Mouse (Mus musculus) heart, embryonic 16.5 days (tissue): ENCODE data around the gene Tmem233. TPM values are rescaled to one million over a fixed set of nuclear protein-coding genes. Genes with fewer than 3 reads are reported as not detected.

Experiments
- ATAC-seq: fragments of 200-750 bp; cut with Nextera tagmentation; replicated peaks from 2 replicates; pipeline ENCODE4 v1.8.0; 2017; ENCODE audit warnings: moderate number of reproducible peaks; ENCODE audit not compliant: insufficient read depth, low FRiP score; ENCODE audit errors: extremely low read depth
- H3K27ac ChIP-seq: fragments of 300-500 bp; sonication (generic); 2 replicates; pipeline ENCODE4 v1.5.1; 2014; ENCODE audit warnings: mild to moderate bottlenecking, low read length, control low read depth, moderate library complexity
- H3K27me3 ChIP-seq: fragments of 300-500 bp; sonication (generic); 2 replicates; pipeline ENCODE4 v1.6.1; 2014; ENCODE audit warnings: low read length, mixed read lengths; ENCODE audit not compliant: control insufficient read depth, insufficient read depth
- H3K36me3 ChIP-seq: fragments of 300-500 bp; sonication (generic); 2 replicates; pipeline ENCODE4 v1.6.1; 2014; ENCODE audit not compliant: control insufficient read depth, insufficient read depth
- H3K4me1 ChIP-seq: fragments of 300-500 bp; sonication (generic); 2 replicates; pipeline ENCODE4 v1.6.1; 2014; ENCODE audit warnings: low read length, mixed read lengths; ENCODE audit not compliant: control insufficient read depth, insufficient read depth
- H3K4me2 ChIP-seq: fragments of 300-500 bp; sonication (generic); 2 replicates; pipeline ENCODE4 v1.6.1; 2014; ENCODE audit warnings: low read depth, mild to moderate bottlenecking, control low read depth, low read length
- H3K4me3 ChIP-seq: fragments of 300-500 bp; sonication (generic); 2 replicates; pipeline ENCODE4 v1.5.1; 2014; ENCODE audit warnings: mild to moderate bottlenecking, control low read depth, low read length
- H3K9ac ChIP-seq: fragments of 300-500 bp; sonication (generic); 2 replicates; pipeline ENCODE4 v1.6.1; 2014; ENCODE audit warnings: low read length, control low read depth
- H3K9me3 ChIP-seq: fragments of 300-500 bp; sonication (generic); replicated peaks from 2 replicates; pipeline ENCODE4 v1.6.1; 2016; ENCODE audit warnings: low read length; ENCODE audit not compliant: control insufficient read depth
- WGBS: fragments of 180-500 bp; shearing (Covaris S2); extraction: QIAGEN DNeasy Blood & Tissue Kit; methylation state at CpG from one replicate; pipeline ENCODE4 v1.1.7; 2014; 5-methylcytosine and 5-hydroxymethylcytosine counted together
- polyA plus RNA-seq: library from polyadenylated mRNA; unstranded; fragments of >200 nt; fragmentation: Nextera tagmentation; extraction: Ambion mirVana; gene quantifications from 2 replicates; pipeline ENCODE4 v1.2.1, GENCODE M21; 2015

Gene Tmem233
- polyA plus RNA-seq, 1 experiment from 2014 or later, result not detected

DNA sequence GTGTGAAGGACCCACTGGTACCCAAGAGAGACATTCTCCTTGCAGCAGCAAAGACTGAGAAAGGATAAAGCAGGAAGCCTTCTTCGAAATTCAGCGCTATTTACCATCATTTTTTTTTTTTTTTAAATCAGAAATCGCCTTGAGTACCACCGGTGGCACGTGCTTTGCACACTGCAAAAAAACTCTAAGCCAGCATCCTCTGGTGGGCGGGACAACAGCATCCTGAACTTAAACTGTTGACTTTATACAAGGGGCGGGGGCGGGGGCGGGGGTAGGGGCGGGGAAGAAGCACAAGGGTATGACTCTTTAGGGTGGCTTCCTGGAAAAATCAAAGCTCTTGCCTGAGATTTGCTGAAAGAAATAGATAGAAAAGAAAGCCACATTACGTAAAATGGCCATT is 43.3 kb downstream of the Tmem233 start:
- 23% methylated on average over 11 of the region's 11 CpGs for WGBS
- H3K4me3 ChIP-seq, result peak overlapping the region; percentile 18
- H3K4me2 ChIP-seq, result peak overlapping the region; percentile 51

DNA sequence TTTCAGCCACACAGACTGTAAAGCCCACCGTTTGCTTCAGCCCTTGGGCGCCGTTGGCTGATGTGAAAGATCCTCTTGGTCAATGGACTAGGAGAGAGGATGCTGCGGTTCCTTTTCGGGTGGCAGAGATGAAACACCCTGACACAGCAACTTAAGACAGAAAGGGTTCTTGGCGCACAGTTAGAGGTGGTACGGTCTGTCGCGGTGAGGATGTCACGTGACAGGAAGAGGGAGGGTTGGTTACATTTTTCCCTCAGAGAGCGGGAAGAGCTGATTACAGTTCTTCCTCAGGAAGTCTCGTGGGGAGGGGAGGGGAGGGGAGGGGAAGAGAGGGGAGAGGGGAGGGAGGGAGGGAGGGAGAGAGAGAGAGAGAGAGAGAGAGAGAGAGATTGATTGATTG is 45.3 kb downstream of the Tmem233 start:
- no peaks in the 10 kb centered on the region; the same call in 1 of the 2 replicates for H3K9me3 ChIP-seq
- H3K27ac ChIP-seq, result no peak overlapping the region
- H3K27me3 ChIP-seq, result peaks cover 5% of the 10 kb centered on the region; the same call in 1 of the 2 replicates
- H3K4me3 ChIP-seq, result no peak overlapping the region
- H3K36me3 ChIP-seq, result no peaks in the 10 kb centered on the region
- no peak for ATAC-seq
- WGBS, result 36% methylated on average over 12 of the region's 12 CpGs
- no peaks in the 10 kb centered on the region for H3K4me1 ChIP-seq
- H3K4me2 ChIP-seq, result no peak overlapping the region
- H3K9ac ChIP-seq, result no peak overlapping the region

More for the DNA sequence above, 43.3 kb downstream of the Tmem233 start:
- H3K9ac ChIP-seq, result no peak overlapping the region
- no peaks in the 10 kb centered on the region for H3K4me1 ChIP-seq
- H3K9me3 ChIP-seq, result no peaks in the 10 kb centered on the region; the same call in 1 of the 2 replicates
- ATAC-seq, result no peak
- peaks cover 5% of the 10 kb centered on the region; the same call in 1 of the 2 replicates for H3K27me3 ChIP-seq
- H3K36me3 ChIP-seq, result no peaks in the 10 kb centered on the region
- no peak overlapping the region for H3K27ac ChIP-seq

DNA sequence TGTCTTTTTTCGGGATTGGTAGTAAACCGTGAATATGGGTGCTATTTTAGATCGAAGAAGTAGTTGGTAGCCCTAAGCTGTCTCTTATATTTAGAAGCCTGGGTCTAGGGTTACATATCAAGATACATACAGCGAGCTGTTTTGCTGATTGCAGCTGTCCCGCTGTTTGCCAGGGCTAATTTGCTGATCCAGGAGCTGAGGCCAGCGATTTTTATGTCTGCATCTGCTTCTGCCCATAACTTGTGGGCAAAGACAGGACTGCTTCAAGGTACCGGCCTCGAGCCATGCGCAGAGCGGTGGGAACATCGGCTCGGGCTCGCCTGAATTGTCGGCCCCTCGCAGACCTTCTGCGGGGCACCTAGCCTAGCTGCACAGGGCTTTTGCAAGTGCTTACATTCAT is 46.6 kb downstream of the Tmem233 start:
- WGBS, result 66% methylated on average over 16 of the region's 16 CpGs
- no peaks in the 10 kb centered on the region; the same call in 1 of the 2 replicates for H3K9me3 ChIP-seq
- H3K27ac ChIP-seq, result no peak overlapping the region
- ATAC-seq, result no peak
- no peak overlapping the region for H3K4me3 ChIP-seq
- no peak overlapping the region for H3K9ac ChIP-seq
- H3K4me1 ChIP-seq, result no peaks in the 10 kb centered on the region
- peaks cover 5% of the 10 kb centered on the region; the same call in 1 of the 2 replicates for H3K27me3 ChIP-seq
- no peaks in the 10 kb centered on the region for H3K36me3 ChIP-seq
- no peak overlapping the region for H3K4me2 ChIP-seq

DNA sequence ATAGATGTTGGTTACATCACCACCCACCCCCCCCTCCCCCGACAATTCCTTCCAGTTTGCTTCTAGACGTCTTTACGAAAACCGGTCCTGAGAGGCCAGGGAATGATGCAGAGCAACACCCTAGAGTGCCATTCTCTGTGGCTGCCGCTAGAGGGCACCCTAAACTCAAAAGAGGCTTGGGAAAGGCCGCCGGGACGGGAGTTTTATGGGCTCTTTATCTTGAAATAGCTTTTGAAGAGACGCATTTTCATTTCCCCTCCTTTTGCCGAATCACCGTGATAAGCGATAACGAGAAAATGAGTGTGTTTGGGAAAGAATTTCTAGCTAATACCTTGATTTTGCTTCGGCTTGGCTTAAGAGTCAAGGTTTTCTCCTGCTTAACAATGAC is 51.9 kb downstream of the Tmem233 start:
- no peak overlapping the region for H3K4me3 ChIP-seq
- H3K4me1 ChIP-seq, result peaks cover 5% of the 10 kb centered on the region; the same call in 1 of the 2 replicates

DNA sequence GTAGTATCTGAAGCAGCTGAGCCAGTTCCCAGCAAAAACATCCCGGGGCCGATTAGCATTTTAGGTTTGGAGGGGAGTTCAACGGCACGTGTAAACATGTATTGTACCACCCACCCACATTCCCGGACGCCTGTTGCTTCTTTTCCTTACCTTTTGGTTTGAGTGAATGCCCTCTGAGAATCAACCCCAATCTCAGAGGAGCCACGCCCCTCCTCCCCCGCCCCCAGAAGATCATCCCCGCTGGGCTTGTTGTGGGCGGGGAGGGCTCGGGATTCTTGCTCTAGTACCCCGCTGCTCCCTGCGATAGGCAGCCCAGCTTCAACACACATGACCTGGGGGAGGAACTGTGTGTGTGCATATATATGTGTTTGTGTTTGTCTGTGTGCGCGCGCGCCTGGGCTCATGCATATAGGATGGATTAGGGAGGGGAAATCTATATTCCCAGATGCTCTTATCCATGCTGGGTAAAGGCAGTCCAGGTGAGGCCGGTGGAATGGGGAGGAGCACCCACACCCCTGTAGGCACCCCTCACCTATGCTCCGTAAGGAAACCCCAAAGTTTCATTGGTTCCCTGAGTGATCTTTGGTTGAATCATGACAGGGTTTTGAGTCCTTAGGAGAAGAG is 52.4 kb downstream of the Tmem233 start:
- H3K27ac ChIP-seq, result no peak overlapping the region
- H3K4me1 ChIP-seq, result peaks cover 5% of the 10 kb centered on the region; the same call in 1 of the 2 replicates
- no peak overlapping the region for H3K9ac ChIP-seq
- peak overlapping the region; percentile 26; the same call in 1 of the 2 replicates for H3K4me2 ChIP-seq
- no peak for ATAC-seq
- 5% methylated on average over 19 of the region's 19 CpGs for WGBS
- H3K36me3 ChIP-seq, result no peaks in the 10 kb centered on the region
- peaks cover 2% of the 10 kb centered on the region for H3K27me3 ChIP-seq
- no peaks in the 10 kb centered on the region for H3K9me3 ChIP-seq
- H3K4me3 ChIP-seq, result no peak overlapping the region

More for the DNA sequence above, 51.9 kb downstream of the Tmem233 start:
- Histone ChIP-seq H3K27ac (no peak overlapping the region), H3K9ac (no peak overlapping the region), H3K4me2 (peak overlapping the region; percentile 29; the same call in 1 of the 2 replicates), H3K27me3 (peaks cover 2% of the 10 kb centered on the region), H3K36me3 (no peaks in the 10 kb centered on the region), H3K9me3 (no peaks in the 10 kb centered on the region)
- 2% methylated on average over 14 of the region's 14 CpGs for WGBS
- ATAC-seq, result no peak

DNA sequence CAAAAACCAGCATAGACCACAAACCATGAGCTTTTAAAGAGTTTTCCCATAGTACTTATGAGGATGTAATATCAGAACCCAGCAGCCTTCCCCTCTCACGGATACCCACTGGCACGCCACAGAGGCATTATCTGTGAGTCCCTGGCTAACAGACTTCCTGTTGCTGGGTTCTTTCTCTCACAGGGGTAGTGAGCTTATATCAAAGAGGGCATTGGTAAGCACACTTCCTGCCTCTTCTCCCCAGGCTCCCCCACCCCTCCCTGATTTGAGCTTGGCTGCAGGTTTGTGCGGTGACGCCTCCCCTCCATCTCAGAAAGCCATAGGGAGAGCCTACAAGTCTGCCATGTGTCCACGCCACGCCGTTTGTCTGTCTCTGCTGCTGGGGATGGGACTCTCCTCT is 54.0 kb downstream of the Tmem233 start:
- no peak overlapping the region for H3K4me3 ChIP-seq
- ATAC-seq, result no peak; the same call in 1 of the 2 replicates
- H3K9ac ChIP-seq, result no peak overlapping the region
- H3K27ac ChIP-seq, result peak overlapping the region; percentile 11; the same call in 1 of the 2 replicates
- H3K27me3 ChIP-seq, result peaks cover 2% of the 10 kb centered on the region
- H3K4me2 ChIP-seq, result no peak overlapping the region
- H3K36me3 ChIP-seq, result no peaks in the 10 kb centered on the region
- H3K9me3 ChIP-seq, result no peaks in the 10 kb centered on the region
- 36% methylated on average over 7 of the region's 7 CpGs for WGBS
- peaks cover 5% of the 10 kb centered on the region; the same call in 1 of the 2 replicates for H3K4me1 ChIP-seq

DNA sequence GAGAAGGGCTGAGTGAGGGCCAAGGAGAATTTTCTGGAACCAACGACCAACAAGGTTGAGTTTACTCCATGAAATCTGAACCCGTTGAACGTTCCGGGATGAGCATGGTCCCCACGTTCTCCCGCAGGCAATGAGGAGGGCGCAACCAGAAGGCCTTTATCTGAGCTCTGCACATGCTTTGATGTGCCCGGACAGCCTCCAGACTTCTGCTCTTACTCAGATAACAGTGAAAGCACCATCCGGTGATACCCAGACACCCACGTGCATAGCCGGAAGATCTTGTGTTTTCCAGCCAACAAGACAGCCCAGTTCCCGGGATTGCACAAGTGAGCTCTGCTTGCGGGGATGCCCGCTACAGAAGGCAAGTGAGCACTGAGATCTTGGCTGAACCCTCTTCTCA is 56.5 kb downstream of the Tmem233 start:
- WGBS, result 50% methylated on average over 14 of the region's 14 CpGs
- H3K27me3 ChIP-seq, result peaks cover 2% of the 10 kb centered on the region
- no peak overlapping the region for H3K4me3 ChIP-seq
- peaks cover 20% of the 10 kb centered on the region for H3K4me1 ChIP-seq
- H3K4me2 ChIP-seq, result no peak overlapping the region
- no peak overlapping the region for H3K9ac ChIP-seq
- H3K27ac ChIP-seq, result no peak overlapping the region
- H3K36me3 ChIP-seq, result peaks cover 3% of the 10 kb centered on the region; the same call in 1 of the 2 replicates
- no peaks in the 10 kb centered on the region for H3K9me3 ChIP-seq
- no peak for ATAC-seq

DNA sequence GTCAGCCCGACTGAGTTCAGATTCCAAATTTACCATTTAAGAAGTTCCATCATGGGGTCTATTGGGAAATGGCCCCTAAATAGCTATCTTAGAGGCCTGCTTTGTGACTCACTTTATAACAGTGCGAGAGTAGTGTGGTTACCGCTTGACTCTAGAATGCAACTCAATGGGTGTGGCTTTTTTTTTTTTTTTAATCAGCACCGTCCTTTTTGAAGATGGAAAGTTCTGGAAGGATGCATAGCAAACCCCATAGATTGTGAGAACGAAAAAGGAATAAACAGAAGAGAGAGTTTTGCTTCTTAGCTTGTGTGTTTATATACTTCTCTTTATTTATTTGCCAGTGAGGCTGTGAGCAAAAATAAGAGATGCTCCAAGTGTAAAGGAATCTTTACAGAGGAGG is 56.9 kb downstream of the Tmem233 start:
- Histone ChIP-seq H3K4me3 (no peak overlapping the region), H3K9ac (no peak overlapping the region), H3K4me2 (no peak overlapping the region), H3K4me1 (peaks cover 20% of the 10 kb centered on the region), H3K27me3 (peaks cover 2% of the 10 kb centered on the region), H3K36me3 (peaks cover 7% of the 10 kb centered on the region; the same call in 1 of the 2 replicates), H3K27ac (no peak overlapping the region), H3K9me3 (no peaks in the 10 kb centered on the region)
- 78% methylated on average over 5 of the region's 5 CpGs for WGBS
- no peak for ATAC-seq

DNA sequence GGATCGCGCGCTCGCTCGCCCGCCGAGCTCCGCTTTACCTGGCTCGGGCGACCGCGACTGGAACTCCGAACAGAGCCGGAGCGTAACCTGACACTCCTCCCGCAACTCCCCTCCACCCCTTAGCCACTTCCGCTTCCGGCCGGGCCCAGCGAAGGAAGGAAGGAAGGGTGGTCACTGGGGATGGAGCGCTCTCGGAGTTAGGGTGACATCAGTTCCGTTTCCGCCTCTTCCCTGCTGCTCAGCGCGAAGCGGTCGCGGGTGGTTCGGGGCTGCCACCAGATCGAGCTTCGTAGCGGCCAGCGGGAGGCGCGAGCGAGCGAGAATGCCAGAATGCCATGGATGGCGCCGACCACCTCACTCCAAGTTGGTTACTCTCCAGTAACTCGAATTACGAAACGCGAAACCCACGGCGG is 58.7 kb downstream of the Tmem233 start, which contains the start of gene Prkab1:
Prkab1 (minus strand) TSS at position 182 of the 413 bp plus-strand sequence.
- peak; percentile 94 for ATAC-seq
- under 1% methylated on average over 46 of the region's 46 CpGs for WGBS

More for the DNA sequence above, 58.7 kb downstream of the Tmem233 start, which contains the start of gene Prkab1:
- Histone ChIP-seq H3K9ac (peak within 1 kb of the TSS; percentile 91), H3K9me3 (no peaks in the 10 kb centered on the region), H3K4me3 (peak within 1 kb of the TSS; percentile 94), H3K4me1 (peaks cover 23% of the 10 kb centered on the region), H3K27me3 (no peaks in the 10 kb centered on the region), H3K4me2 (peak within 1 kb of the TSS; percentile 94), H3K27ac (peak within 1 kb of the TSS; percentile 86), H3K36me3 (peaks cover 21% of the 10 kb centered on the region)
